Mouse (Mus musculus): ENCODE measurements around the gene Smoc1. TPM values are rescaled to one million over a fixed set of nuclear protein-coding genes. Genes with fewer than 3 reads are reported as not detected.

Gene Smoc1
- polyA plus RNA-seq, 1 experiment from 2014 or later: 6.0 TPM

- Histone ChIP-seq H3K27ac (no peak overlapping the region), H3K9me3 (replicated peaks) (no peaks in the 10 kb centered on the region), H3K4me1 (replicated peaks) (peaks cover 4% of the 10 kb centered on the region; the same call in 1 of the 2 replicates), H3K27me3 (peaks cover 44% of the 10 kb centered on the region), H3K9ac (peak overlapping the region; percentile 63), H3K4me2 (peak overlapping the region; percentile 61), H3K36me3 (no peaks in the 10 kb centered on the region), H3K4me3 (replicated peaks) (peak overlapping the region; percentile 57)
- peak; percentile 52 for ATAC-seq (ENCODE audit: low read depth)
- no peak for DNase-seq
- WGBS (ENCODE audit: insufficient replicate concordance): 4% methylated on average over 45 of the region's 45 CpGs
Measured at GRCm38 (mm10) chr12:81026995-81027942, 661 bp downstream of the Smoc1 start.

DNA sequence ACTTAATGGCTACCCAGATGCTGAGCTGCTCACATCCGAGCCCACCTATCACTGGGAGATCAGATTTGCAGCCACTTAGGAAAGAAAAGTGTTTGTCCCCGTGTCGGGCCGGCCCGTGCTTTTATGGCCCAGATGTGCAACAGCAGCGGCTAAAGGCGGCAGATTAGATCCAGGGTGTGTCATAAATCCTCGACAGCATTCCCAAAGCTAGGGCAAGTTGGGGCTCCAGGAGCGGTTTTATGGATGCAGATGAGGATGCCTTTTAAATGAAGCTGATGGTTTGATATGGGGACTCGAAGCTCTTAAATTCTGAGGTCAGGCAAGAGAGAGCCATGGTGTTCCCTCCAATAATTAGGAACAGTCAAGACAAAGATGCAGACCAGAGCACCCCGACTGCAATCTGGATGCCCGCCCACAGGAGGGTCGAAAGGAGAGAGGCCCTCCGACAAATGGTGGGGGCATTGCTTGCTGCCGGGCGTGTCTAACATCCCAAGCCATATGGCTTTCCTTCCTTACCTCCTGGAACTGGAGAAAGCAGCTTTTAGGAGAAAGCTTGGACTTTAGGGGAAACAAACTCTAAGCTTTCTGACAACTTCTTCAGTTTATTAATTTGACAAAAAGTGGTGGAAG, 1.8 kb downstream of the Smoc1 start:
- no peak overlapping the region for H3K9ac ChIP-seq
- no peaks in the 10 kb centered on the region for H3K9me3 ChIP-seq (replicated peaks)
- H3K36me3 ChIP-seq: no peaks in the 10 kb centered on the region
- DNase-seq (no peak), ATAC-seq (ENCODE audit: low read depth) (no peak)
- WGBS (ENCODE audit: insufficient replicate concordance): 33% methylated on average over 16 of the region's 16 CpGs
- peaks cover 44% of the 10 kb centered on the region for H3K27me3 ChIP-seq
- peaks cover 4% of the 10 kb centered on the region; the same call in 1 of the 2 replicates for H3K4me1 ChIP-seq (replicated peaks)
- H3K27ac ChIP-seq: no peak overlapping the region
- peak overlapping the region; percentile 61 for H3K4me2 ChIP-seq
- peak overlapping the region; percentile 57; the same call in 1 of the 2 replicates for H3K4me3 ChIP-seq (replicated peaks)

DNA sequence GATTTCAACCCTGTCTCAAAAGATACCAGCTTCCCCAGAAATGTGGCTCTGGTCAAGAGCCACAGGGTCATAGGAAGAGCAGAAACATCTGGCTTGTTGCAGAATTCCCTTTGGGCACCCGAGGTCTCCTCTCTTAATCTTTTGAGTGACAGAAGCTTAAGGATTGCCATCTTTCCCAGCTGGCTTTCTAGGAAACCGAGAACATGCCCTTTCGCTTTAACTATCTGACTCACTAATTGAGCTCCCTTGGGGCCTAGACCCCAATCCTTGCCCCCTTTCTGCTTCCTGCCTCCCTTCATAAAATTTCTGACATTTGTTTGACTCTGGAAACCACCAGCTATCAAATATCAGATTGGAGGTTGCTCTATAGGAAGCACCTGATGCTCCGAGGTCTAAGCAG, 3.1 kb downstream of the Smoc1 start:
- H3K4me1 ChIP-seq (replicated peaks): peaks cover 5% of the 10 kb centered on the region; the same call in 1 of the 2 replicates
- ATAC-seq (ENCODE audit: low read depth) (no peak), DNase-seq (no peak)
- H3K27me3 ChIP-seq: peaks cover 44% of the 10 kb centered on the region
- H3K4me3 ChIP-seq (replicated peaks): no peak overlapping the region
- no peaks in the 10 kb centered on the region for H3K9me3 ChIP-seq (replicated peaks)
- no peak overlapping the region for H3K4me2 ChIP-seq
- no peak overlapping the region for H3K27ac ChIP-seq
- H3K36me3 ChIP-seq: no peaks in the 10 kb centered on the region
- H3K9ac ChIP-seq: no peak overlapping the region
- 51% methylated on average over 4 of the region's 4 CpGs for WGBS (ENCODE audit: insufficient replicate concordance)

DNA sequence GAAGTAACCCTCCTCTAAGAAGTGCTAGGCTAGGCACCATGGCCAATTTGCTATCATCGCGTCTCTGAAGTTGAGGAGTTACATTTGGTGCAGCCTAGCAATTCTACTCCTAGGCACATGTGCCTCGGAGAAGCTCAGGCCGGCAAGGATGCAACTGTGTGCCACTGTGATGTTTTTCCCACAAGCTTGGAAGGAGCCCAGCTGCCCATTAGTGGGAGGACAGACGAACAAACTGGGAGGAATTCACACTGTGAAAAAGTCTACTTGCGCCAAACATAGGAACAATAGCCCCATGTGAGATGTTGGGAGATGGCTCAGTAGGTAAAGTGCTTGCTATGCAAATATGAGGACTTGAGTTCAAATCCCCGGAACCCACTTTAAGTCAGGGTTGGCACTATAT, 5.0 kb downstream of the Smoc1 start:
- no peak for ATAC-seq (ENCODE audit: low read depth)
- no peak for DNase-seq
- no peaks in the 10 kb centered on the region for H3K36me3 ChIP-seq
- peaks cover 11% of the 10 kb centered on the region; the same call in 1 of the 2 replicates for H3K4me1 ChIP-seq (replicated peaks)
- WGBS (ENCODE audit: insufficient replicate concordance): 77% methylated on average over 7 of the region's 7 CpGs
- no peak overlapping the region for H3K4me3 ChIP-seq (replicated peaks)
- H3K27me3 ChIP-seq: peaks cover 29% of the 10 kb centered on the region
- no peak overlapping the region for H3K9ac ChIP-seq
- no peak overlapping the region for H3K4me2 ChIP-seq
- H3K9me3 ChIP-seq (replicated peaks): no peaks in the 10 kb centered on the region
- no peak overlapping the region for H3K27ac ChIP-seq

DNA sequence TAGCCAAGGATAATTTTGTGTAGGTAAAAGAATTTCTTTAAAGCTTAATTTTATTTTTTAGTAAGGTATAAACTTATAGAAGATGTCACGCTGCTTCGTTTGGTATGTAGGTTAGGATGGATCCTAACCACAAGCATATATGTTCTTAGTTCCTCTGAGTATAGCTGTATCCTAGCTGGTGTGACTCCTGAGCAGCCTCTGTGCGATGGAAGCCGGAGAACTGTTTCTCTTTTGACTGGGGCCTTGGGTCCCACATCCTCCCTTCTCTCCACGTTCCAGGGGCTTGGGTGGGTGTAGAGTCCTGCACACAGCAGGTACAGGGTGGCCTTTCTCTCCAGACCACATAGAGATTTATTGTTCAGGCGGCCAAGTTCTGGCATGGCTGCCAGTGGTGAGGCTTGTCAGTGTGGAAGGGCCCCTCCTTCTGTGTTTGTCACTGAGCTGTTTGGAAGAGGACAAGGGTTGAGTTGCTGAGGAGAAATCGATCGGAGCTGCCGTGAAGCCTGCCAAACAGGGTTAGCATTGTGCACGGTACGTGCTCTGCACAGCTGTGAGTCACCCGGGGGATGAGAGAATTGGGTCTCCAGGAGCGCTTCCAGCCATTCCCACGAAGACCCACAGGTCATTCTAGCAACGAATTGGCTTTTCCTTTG, 6.9 kb downstream of the Smoc1 start:
- peak; percentile 81 for ATAC-seq (ENCODE audit: low read depth)
- H3K4me1 ChIP-seq (replicated peaks): 0 out of 2 replicates have a peak, but pooled peaks cover 6% of the 10 kb centered on the region
- 0 out of 2 replicates have a peak overlapping the region, but pooled peaks have one; percentile 2 for H3K4me2 ChIP-seq
- no peaks in the 10 kb centered on the region for H3K9me3 ChIP-seq (replicated peaks)
- 52% methylated on average over 15 of the region's 15 CpGs for WGBS (ENCODE audit: insufficient replicate concordance)
- DNase-seq: no peak
- no peak overlapping the region for H3K27ac ChIP-seq
- no peak overlapping the region for H3K9ac ChIP-seq
- H3K4me3 ChIP-seq (replicated peaks): no peak overlapping the region
- H3K36me3 ChIP-seq: no peaks in the 10 kb centered on the region
- peaks cover 10% of the 10 kb centered on the region for H3K27me3 ChIP-seq

- Histone ChIP-seq H3K4me2 (no peak overlapping the region), H3K4me3 (replicated peaks) (no peak overlapping the region), H3K9me3 (replicated peaks) (no peaks in the 10 kb centered on the region), H3K27ac (no peak overlapping the region), H3K27me3 (peaks cover 7% of the 10 kb centered on the region; the same call in 1 of the 2 replicates), H3K4me1 (replicated peaks) (0 out of 2 replicates have a peak, but pooled peaks cover 6% of the 10 kb centered on the region), H3K36me3 (no peaks in the 10 kb centered on the region), H3K9ac (no peak overlapping the region)
- DNase-seq: no peak
- ATAC-seq (ENCODE audit: low read depth): no peak
- 62% methylated on average over 4 of the region's 4 CpGs for WGBS (ENCODE audit: insufficient replicate concordance)
Measured at GRCm38 (mm10) chr12:81034042-81034417, 7.4 kb downstream of the Smoc1 start.

DNA sequence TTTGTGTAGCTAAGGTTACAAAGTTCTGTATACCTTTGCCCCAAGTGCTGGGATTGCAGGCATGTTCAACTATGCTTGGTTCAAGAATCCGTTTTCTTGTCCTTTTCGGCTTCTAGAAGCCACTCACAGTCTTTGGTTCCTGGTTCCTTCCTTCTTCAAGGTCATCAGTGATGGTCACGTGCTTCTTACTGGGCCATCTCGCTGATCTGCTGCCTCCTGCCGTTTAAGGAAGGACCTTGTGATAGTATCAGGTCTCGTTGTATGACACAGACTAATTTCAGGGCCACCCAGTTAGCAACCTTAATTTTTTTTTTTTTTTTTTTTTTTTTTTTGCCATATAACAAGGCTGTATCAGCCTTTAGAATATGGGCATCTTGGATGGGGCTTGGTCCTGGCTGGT, 9.2 kb downstream of the Smoc1 start:
- Histone ChIP-seq H3K27me3 (no peaks in the 10 kb centered on the region), H3K9me3 (replicated peaks) (no peaks in the 10 kb centered on the region), H3K27ac (no peak overlapping the region), H3K36me3 (no peaks in the 10 kb centered on the region), H3K4me2 (no peak overlapping the region), H3K9ac (no peak overlapping the region), H3K4me1 (replicated peaks) (0 out of 2 replicates have a peak, but pooled peaks cover 9% of the 10 kb centered on the region), H3K4me3 (replicated peaks) (no peak overlapping the region)
- 48% methylated on average over 6 of the region's 6 CpGs for WGBS (ENCODE audit: insufficient replicate concordance)
- ATAC-seq (ENCODE audit: low read depth) (no peak), DNase-seq (no peak)

DNA sequence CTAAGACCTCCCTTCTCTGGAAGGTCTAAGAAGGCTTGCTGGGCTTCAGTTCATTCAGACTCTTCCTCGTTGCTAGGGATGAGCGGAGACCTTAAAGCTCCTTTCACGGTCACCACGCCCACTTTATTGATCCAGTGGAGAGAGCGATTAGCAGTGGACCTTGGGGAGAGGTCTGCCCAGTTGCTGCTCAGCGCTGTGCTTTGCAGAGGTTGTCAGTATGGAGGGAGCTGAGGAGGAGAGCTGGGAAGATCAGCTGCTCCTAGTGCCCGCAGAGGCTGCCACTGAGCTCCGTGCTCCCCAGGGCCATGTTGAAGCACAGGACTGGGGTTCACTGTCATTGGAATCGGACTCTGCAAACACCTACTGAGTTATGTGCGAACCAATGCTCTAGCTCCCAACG, 17.0 kb downstream of the Smoc1 start:
- Histone ChIP-seq H3K4me2 (no peak overlapping the region; the same call in 1 of the 2 replicates), H3K4me3 (replicated peaks) (no peak overlapping the region), H3K4me1 (replicated peaks) (peaks cover 7% of the 10 kb centered on the region), H3K9me3 (replicated peaks) (no peaks in the 10 kb centered on the region), H3K36me3 (no peaks in the 10 kb centered on the region), H3K27ac (no peak overlapping the region), H3K27me3 (no peaks in the 10 kb centered on the region), H3K9ac (no peak overlapping the region)
- 64% methylated on average over 11 of the region's 11 CpGs for WGBS (ENCODE audit: insufficient replicate concordance)
- DNase-seq: no peak
- 0 out of 2 replicates have a peak, but pooled peaks have one; percentile 45 for ATAC-seq (ENCODE audit: low read depth)

DNA sequence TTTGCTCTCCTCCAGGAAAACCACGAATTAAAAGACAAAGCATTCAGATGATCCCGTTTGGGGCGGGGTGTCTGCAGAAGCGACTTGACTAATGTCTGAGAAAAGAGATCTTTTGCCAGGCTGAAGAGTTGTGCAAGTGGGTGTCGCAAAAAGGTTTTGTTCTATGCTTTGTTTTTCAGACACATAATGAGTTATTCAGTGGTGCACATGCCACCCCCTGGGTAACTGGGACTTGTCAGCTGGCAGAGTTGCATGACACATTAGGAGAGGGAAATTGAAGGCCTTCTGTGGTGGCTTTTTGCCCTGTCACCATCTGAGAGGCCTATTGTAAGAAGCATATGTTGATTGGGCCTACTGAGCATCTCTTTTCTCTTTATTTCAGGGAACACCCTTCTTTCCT, 20.3 kb downstream of the Smoc1 start:
- Histone ChIP-seq H3K9me3 (replicated peaks) (no peaks in the 10 kb centered on the region), H3K4me2 (no peak overlapping the region), H3K27ac (no peak overlapping the region), H3K27me3 (no peaks in the 10 kb centered on the region), H3K36me3 (no peaks in the 10 kb centered on the region), H3K4me1 (replicated peaks) (peaks cover 4% of the 10 kb centered on the region), H3K4me3 (replicated peaks) (no peak overlapping the region), H3K9ac (no peak overlapping the region)
- no peak for ATAC-seq (ENCODE audit: low read depth)
- 49% methylated on average over 5 of the region's 5 CpGs for WGBS (ENCODE audit: insufficient replicate concordance)
- no peak for DNase-seq

DNA sequence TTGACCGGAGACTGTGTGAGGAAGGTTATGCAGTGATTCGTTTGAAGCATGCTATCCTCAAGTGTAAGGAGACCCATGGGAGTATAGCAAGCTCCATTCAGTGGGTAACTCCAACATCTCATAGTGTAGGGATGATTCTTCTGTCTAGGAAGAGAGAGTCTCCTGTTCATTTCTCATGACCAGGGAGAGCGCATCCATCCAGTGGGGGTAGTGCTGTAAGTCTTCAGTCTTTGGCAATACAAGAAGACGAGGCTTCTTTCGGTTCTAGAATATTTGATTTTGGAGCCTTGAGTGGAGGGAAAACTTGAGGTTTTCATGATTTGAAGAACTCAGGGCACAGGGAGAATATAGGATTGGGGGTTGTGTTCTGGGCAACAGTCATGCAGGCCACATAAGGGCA, 23.1 kb downstream of the Smoc1 start:
- no peak overlapping the region for H3K27ac ChIP-seq
- 72% methylated on average over 5 of the region's 5 CpGs for WGBS (ENCODE audit: insufficient replicate concordance)
- H3K36me3 ChIP-seq: no peaks in the 10 kb centered on the region
- peaks cover 4% of the 10 kb centered on the region; the same call in 1 of the 2 replicates for H3K4me1 ChIP-seq (replicated peaks)
- no peak overlapping the region for H3K4me2 ChIP-seq
- no peak overlapping the region for H3K9ac ChIP-seq
- H3K27me3 ChIP-seq: no peaks in the 10 kb centered on the region
- DNase-seq (no peak), ATAC-seq (ENCODE audit: low read depth) (no peak)
- H3K4me3 ChIP-seq (replicated peaks): no peak overlapping the region
- no peaks in the 10 kb centered on the region for H3K9me3 ChIP-seq (replicated peaks)
